Mouse (Mus musculus) spleen, adult 2 months (tissue): ENCODE measurements around the gene Arhgap44. TPM values are rescaled to one million over a fixed set of nuclear protein-coding genes. Genes with fewer than 3 reads are reported as not detected.

Experiments
- DNase-seq, 2 experiments: peaks; one replicate each; pipeline versions ENCODE4 v3.0.0 to v3.0.0-alpha.2; 2012 to 2021; ENCODE audit warnings: low spot score in 2 of 2, low read depth in 1 of 2
- H3K27ac ChIP-seq: fragments of 200-500 bp; 2 replicates; pipeline ENCODE4 v1.5.1; 2012; ENCODE audit warnings: low read length, inconsistent platforms; ENCODE audit not compliant: insufficient read depth
- H3K27me3 ChIP-seq: fragments of 200-500 bp; 2 replicates; pipeline ENCODE4 v1.6.1; 2012; ENCODE audit warnings: mild to moderate bottlenecking, moderate library complexity, low read length, inconsistent platforms; ENCODE audit not compliant: control insufficient read depth, insufficient read depth
- H3K36me3 ChIP-seq: fragments of 200-500 bp; 2 replicates; pipeline ENCODE4 v1.6.1; 2012; ENCODE audit warnings: mild to moderate bottlenecking, low read length, inconsistent platforms; ENCODE audit not compliant: control insufficient read depth, insufficient read depth
- H3K4me1 ChIP-seq: fragments of 200-500 bp; 2 replicates; pipeline ENCODE4 v1.6.1; 2011; ENCODE audit warnings: inconsistent platforms; ENCODE audit not compliant: control insufficient read depth, insufficient read depth, insufficient read length
- H3K4me3 ChIP-seq: fragments of 200-500 bp; 2 replicates; pipeline ENCODE4 v1.5.1; 2011; ENCODE audit warnings: mild to moderate bottlenecking, inconsistent platforms; ENCODE audit not compliant: insufficient read depth, insufficient read length; ENCODE audit errors: extremely low read depth
- CTCF ChIP-seq: fragments of 200-500 bp; IDR thresholded peaks from 2 replicates; pipeline ENCODE4 v1.5.1; 2011; ENCODE audit warnings: mild to moderate bottlenecking, inconsistent platforms; ENCODE audit not compliant: insufficient read depth, insufficient read length, insufficient replicate concordance; ENCODE audit errors: extremely low read depth
- POLR2A ChIP-seq: fragments of 200-500 bp; IDR thresholded peaks from 2 replicates; pipeline ENCODE4 v1.6.1; 2011; ENCODE audit warnings: low read depth, low read length, inconsistent platforms
- WGBS: fragments of 180-500 bp; shearing (Covaris S2); methylation state at CpG from one replicate; pipeline ENCODE4 v1.1.7; 2018; 5-methylcytosine and 5-hydroxymethylcytosine counted together
- polyA plus RNA-seq: library from polyadenylated mRNA; depleted of rRNA; stranded (reverse); fragments of >200 nt; gene quantifications from 2 replicates; pipeline ENCODE4 v1.2.3, GENCODE M21; 2012

Gene Arhgap44
- polyA plus RNA-seq, 1 experiment = 0.35 TPM

- no peak for TF ChIP-seq POLR2A
- no peak for TF ChIP-seq CTCF
- no peaks in the 10 kb centered on the region for H3K27me3 ChIP-seq
- DNase-seq = no peak
- no peak overlapping the region for H3K27ac ChIP-seq
- H3K4me1 ChIP-seq = no peaks in the 10 kb centered on the region
- no peak overlapping the region for H3K4me3 ChIP-seq
- H3K36me3 ChIP-seq = no peaks in the 10 kb centered on the region
- WGBS = 89% methylated on average over 1 of the region's 1 CpGs
Measured at GRCm38 (mm10) chr11:65016754-65017153, 146.0 kb downstream of the Arhgap44 start.

DNA sequence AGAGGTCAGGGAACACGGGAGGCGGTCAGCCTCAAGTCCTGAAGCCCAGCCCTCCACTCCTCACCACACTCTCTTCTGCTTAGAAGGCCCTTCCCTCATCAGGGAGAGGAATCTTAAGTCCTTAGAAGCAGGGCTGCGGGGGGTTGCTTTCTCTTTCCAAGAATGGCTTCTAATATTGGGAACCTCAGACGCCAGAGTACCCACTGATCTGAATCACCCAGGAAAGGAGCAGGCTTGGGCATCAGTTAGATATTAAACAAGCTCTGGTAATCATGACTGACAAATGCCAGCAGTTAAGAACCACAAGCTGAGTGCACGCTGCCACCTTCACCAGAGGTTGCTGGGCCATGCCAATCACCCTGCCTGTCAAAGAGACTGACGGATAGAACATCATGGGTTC, 148.9 kb downstream of the Arhgap44 start:
- TF ChIP-seq CTCF (no peak), POLR2A (no peak)
- Histone ChIP-seq H3K36me3 (no peaks in the 10 kb centered on the region), H3K4me3 (no peak overlapping the region), H3K27me3 (no peaks in the 10 kb centered on the region), H3K4me1 (no peaks in the 10 kb centered on the region), H3K27ac (no peak overlapping the region)
- WGBS = 87% methylated on average over 6 of the region's 6 CpGs
- DNase-seq = no peak

DNA sequence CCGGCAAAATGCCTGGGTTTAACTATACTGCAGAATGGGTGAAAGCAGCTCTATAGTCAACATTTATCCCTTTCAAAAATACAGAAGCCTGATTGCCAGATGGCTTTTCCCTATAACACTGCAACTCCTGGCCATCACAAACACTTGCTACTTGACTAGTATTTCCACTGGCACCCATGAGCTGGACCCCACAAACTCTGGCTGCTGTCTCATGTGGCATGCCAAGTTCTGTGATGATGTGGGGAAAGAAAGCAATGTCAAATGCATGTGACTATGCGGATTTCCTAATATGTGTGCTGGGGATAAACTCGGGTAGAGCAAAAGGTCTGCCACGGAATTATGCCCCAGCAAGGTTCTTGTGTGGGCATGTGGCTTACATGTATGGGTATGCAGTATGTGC, 156.7 kb downstream of the Arhgap44 start:
- H3K27me3 ChIP-seq = no peaks in the 10 kb centered on the region
- no peak overlapping the region for H3K4me3 ChIP-seq
- 94% methylated on average over 4 of the region's 4 CpGs for WGBS
- H3K27ac ChIP-seq = no peak overlapping the region
- no peak for TF ChIP-seq CTCF
- TF ChIP-seq POLR2A = no peak
- H3K36me3 ChIP-seq = peaks cover 9% of the 10 kb centered on the region
- no peaks in the 10 kb centered on the region for H3K4me1 ChIP-seq
- no peak for DNase-seq

DNA sequence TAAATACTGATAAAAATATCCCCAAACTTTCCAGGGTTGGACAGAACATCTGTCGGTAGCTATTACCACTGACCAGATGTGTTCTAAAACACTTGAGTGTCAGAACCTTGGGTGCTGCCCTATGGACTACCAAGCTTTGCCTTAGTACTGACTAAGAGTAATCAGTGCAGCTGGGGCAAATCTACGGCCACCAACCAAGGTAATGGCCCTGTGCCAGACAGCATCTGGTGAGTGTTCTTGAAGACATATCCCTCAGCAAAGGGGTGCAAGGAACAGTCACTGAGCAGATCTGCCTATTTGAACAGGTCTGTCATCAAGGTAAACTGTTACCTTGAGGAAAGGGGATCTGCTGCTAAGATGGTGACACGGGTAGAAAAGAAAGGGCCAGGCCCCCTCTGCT, 157.9 kb downstream of the Arhgap44 start:
- whole genome bisulfite sequencing = 80% methylated on average over 3 of the region's 3 CpGs
- H3K27ac ChIP-seq = no peak overlapping the region
- H3K27me3 ChIP-seq = no peaks in the 10 kb centered on the region
- no peaks in the 10 kb centered on the region for H3K4me1 ChIP-seq
- TF ChIP-seq POLR2A (no peak), CTCF (no peak)
- no peak for DNase-seq
- peaks cover 20% of the 10 kb centered on the region for H3K36me3 ChIP-seq
- H3K4me3 ChIP-seq = no peak overlapping the region

- no peak for DNase-seq
- Histone ChIP-seq H3K4me1 (no peaks in the 10 kb centered on the region), H3K27ac (no peak overlapping the region), H3K4me3 (no peak overlapping the region), H3K36me3 (peaks cover 26% of the 10 kb centered on the region), H3K27me3 (no peaks in the 10 kb centered on the region)
- 87% methylated on average over 5 of the region's 5 CpGs for WGBS
- TF ChIP-seq CTCF (no peak), POLR2A (no peak)
Measured at GRCm38 (mm10) chr11:65003611-65004010, 159.2 kb downstream of the Arhgap44 start.

DNA sequence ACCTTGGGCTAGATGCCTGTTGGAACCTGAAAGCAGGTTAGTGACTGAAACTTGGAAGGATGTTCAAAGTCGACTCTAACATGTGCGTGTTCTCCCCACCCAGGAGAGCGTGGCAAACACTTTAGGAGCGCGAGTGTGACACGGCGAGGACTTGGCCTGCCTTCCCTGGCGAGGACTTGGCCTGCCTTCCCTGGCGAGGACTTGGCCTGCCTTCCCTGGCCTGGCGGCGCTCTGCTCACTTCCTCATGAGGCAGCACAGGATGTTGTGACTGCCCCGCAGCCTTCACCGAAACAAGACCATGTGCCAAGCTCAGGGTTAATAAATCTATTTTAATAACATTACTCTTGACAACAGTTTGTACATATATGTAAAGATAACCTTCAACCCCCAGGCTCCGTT, 161.0 kb downstream of the Arhgap44 start:
- TF ChIP-seq POLR2A (no peak), CTCF (no peak)
- Histone ChIP-seq H3K27ac (no peak overlapping the region), H3K4me3 (no peak overlapping the region), H3K27me3 (no peaks in the 10 kb centered on the region), H3K36me3 (peaks cover 38% of the 10 kb centered on the region), H3K4me1 (no peaks in the 10 kb centered on the region)
- 87% methylated on average over 14 of the region's 14 CpGs for WGBS
- no peak for DNase-seq

DNA sequence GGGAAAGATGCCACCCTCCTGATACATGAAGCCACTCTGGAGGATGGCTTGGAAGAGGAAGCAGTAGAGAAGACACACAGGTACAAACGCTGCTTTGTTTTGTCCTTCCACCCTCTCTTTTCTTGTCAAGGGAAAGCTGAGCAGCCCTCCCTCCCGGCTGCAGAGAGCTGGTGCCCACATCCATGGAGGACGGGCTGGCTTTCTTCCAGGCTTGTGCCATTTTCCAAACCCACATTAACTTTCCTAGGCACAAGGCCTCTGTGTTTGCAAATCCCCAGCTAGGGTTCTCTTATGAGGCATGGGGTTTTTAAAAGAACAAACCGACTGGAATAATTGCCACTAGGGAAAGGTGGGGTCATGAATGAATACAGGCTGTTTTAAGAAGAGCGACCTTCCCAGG, 163.1 kb downstream of the Arhgap44 start:
- DNase-seq = no peak
- no peak overlapping the region for H3K27ac ChIP-seq
- no peaks in the 10 kb centered on the region for H3K27me3 ChIP-seq
- WGBS = 92% methylated on average over 5 of the region's 5 CpGs
- TF ChIP-seq CTCF = no peak
- TF ChIP-seq POLR2A = no peak
- H3K4me1 ChIP-seq = no peaks in the 10 kb centered on the region
- H3K4me3 ChIP-seq = no peak overlapping the region
- H3K36me3 ChIP-seq = peaks cover 46% of the 10 kb centered on the region

- WGBS = 96% methylated on average over 3 of the region's 3 CpGs
- no peak for DNase-seq
- H3K4me1 ChIP-seq = no peaks in the 10 kb centered on the region
- no peak overlapping the region for H3K27ac ChIP-seq
- H3K36me3 ChIP-seq = peaks cover 48% of the 10 kb centered on the region
- no peak overlapping the region for H3K4me3 ChIP-seq
- no peak for TF ChIP-seq POLR2A
- TF ChIP-seq CTCF = no peak
- H3K27me3 ChIP-seq = no peaks in the 10 kb centered on the region
Measured at GRCm38 (mm10) chr11:64998439-64998838, 164.3 kb downstream of the Arhgap44 start.
